Mouse (Mus musculus): ENCODE results near the gene Ptrh1. TPM values are rescaled to one million over a fixed set of nuclear protein-coding genes. Genes with fewer than 3 reads are reported as not detected.

Ptrh1 gene
- total RNA-seq, 2 experiments from 2014 or later, result 8.1 to 10.2 TPM

DNA sequence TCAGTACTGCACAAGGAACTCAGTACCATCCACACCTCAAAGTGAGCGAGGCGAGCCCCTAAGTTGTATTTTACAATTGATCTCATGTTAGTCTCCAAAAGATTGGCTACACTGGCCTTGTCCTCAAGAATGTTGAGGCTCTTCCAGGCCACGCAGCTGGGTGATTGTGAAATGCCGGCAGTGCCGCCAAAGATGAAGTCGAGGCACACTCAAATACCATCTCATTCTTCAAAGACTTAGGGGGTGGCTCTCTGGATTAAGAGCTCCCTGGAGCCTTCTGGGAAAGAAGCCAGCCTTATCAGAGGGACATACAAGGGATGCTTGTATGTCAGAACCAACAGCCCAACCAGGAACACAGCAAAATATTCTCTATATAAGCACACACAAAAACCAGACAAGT, 15.7 kb downstream of the Ptrh1 start:
- no peak for DNase-seq (ENCODE audit: low spot score in 2 of 2)

DNA sequence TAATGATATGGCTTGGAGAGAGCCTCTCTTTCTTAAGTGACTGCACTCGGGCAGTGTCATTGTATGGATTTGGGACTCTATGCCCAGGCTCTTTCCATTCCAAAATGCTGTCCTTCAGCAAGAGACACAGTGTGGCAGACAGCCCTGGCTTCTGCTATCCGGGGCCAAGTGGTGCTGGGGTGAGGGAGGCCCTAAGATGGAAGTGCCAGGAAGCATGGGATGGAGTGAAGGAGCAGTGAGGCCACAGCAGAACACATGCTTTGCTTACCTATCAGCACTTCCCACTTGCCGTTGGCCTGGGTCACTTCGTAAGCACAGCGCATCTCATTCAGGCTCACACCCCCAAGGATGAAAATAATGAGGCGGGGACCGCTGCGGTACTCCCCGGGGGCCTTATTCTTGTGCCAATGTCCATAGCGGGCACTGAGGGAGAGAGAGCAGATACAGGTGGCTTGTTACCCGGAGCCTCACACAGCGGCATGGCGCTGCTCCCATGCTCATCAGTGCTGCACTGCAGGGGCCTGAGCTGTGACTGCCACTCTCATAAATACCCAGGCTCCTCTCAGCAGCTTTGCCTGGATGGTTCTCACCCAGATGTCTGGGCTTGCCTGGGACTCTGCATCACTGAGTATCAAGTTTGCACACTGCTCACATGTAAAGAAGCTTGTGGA, 20.3 kb downstream of the Ptrh1 start:
- DNase-seq (ENCODE audit: low spot score in 2 of 2), result no peak

DNA sequence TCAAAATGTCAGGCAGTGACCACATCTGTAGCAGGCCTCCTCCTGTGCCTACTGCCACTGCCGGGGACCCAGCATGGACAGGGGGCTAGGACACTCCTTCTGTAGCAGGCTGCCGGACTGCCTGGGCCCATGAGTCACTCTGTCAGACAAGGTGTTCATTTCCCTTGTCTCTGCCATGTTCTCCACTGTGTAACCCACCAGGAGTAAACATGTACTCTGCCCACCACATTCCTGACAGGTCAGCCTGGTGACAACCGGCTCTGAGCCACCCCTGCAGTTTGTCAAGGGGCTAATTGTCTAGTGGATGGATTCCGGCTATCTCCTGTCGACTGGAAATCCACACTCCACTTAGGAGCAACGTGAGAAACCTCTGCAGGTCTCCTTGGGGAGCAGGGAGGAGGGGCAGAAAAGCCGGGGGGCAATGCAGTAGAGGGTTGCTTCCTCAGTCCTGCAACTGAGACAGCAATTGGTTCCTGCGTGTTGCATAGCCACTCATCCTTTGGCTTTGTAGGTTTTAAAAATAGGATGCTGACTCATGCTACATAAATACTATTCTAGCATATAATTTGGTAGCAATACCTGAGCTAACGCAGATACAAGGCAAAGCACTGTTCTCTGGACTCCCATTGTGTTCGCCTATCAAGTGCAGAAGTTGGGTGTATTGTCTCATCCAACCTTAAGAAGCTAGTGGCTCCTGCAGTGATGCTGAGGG, 22.8 kb downstream of the Ptrh1 start:
- DNase-seq (ENCODE audit: low spot score in 2 of 2), result no peak

DNA sequence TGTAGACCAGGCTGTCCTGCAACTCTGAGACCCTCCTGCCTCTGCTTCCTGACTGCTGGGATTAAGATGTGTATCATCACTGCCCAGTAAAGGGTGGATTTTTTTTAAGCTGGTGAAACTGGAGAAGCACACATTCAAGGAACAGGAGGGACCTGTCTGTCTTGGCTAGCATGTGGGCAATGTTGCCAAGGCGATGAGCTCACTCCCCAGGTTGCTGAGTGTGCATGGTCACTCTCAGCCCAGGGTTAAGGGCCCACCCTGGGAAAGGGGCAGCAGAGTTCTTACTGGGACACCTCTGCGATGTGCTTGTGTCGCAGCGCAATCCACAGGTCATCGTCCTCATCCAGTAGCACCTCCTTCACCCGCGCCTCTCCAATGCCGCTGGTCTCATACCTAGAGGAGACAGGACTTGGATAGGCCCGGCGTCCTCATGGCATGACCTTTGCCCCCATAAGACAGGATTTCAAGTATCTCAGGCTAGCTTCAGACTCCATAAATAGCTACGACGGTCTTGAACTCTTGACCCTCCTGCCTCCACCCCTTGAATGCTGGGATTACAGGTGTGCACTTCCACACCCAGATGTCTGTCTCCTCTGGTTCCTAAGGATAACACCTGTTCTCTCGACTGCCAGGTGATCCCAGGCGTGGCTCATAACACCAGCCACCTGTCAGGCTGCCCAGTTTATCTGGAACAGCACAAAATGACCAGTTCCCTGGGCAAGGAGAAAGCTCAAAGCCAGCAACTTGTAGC, 33.4 kb downstream of the Ptrh1 start:
- DNase-seq (ENCODE audit: low spot score in 2 of 2), result no peak

DNA sequence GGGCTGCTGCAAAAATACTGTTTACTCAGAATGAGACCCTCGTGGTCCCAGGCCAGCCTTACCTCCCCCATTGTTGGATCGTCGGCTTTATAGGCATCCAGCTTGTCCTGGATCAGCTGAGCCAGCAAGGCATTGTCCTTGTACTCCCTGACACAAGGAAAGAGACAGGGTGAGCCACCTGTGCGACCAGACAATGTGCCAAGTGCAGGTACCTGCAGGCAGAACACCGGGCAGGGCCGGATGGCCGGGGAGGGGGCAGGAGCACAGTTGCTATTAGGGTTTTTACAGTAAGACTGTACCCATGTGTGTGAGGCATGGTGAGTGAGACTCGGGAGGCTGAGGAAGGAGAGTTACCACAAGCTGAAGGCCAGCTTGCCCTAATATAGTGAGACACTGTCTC, 36.4 kb downstream of the Ptrh1 start:
- DNase-seq (ENCODE audit: low spot score in 2 of 2), result no peak

DNA sequence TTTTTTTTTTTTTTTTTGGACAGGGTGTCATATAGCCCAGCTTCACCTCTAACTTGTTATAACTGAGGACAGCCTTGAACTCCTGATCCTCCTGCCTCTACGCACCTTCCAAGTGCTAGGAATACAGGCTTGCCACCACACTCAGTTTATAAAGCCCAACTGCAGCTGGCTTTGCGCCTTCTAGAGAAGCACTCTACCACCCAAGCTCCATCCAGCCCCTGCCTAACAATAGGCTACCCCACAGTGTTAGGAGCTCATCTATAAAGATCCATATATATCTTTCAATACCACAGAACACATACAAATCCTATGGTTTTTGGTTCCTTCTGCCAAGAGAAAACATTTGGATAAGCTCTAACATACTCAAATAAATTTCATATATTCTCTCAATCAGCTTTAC, 40.9 kb downstream of the Ptrh1 start:
- no peak for DNase-seq (ENCODE audit: low spot score in 2 of 2)

DNA sequence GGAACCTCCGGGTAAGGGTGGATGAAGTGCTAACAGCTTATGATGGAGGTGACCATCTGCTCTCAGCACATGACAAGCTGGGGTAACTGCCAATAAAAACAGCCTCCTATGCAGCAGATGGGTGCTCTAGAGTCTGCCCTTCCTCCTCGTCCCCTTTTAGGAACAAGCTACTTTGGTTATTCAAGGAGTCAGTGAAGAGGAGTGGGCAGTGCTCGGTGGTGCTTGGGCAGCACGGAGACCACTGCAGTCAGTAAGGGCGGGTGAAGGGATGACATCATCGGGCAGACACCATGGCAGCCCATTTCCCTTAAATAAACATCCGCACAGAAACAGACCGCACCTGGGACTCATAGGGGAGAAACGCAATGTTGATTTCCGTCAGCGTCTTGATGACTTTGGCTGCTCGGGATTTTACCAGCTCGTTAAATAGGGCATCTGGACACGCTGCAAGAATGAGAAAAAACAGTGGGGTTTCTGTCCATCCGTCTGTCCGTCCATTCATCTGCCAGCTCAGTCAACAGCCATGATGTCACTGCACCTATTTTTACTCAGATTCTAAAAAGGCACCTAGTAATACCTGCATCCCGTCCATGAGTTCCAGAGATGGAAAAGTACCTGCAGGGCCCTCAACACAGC, 41.5 kb downstream of the Ptrh1 start:
- peak; percentile 68 to 77 for DNase-seq (ENCODE audit: low spot score in 2 of 2)

DNA sequence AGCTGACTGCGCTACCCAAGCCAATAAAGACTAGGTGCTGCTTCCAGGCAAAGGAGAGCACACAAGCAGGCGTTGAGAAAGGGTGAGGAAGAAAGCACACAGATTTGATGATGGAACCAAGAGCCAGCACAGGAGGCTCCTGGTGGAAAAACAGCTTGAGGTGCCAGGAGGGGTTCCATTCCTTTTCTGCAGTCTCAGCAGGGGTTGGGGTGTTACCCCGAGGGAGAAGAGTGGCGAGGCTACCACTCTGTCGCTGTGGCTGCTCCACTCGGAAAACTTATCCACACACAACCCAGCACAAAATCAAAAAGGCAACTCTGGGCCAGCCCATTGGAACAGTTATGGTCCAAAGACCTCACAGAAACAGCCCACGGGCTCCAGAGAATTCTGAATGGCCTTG, 42.0 kb downstream of the Ptrh1 start:
- DNase-seq (ENCODE audit: low spot score in 2 of 2), result no peak

DNA sequence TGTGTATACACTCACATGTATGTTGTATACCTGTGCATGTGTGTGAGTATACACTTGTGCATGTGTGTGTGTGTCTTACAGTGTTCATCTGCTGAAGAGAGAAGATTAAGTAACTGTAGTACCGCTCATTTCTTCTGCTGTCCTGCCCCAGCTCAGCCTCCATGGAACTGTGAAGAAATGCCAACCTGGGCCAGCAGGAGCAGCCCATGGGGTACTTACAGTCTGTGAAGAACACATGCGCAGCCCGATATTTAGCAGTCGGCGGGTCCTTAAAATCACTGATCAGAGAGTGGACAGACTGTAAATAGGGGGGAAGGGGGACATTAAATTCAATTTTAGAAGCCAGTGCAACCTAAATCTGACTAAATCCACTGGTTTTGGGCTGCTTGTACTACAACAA, 42.6 kb downstream of the Ptrh1 start:
- no peak for DNase-seq (ENCODE audit: low spot score in 2 of 2)

DNA sequence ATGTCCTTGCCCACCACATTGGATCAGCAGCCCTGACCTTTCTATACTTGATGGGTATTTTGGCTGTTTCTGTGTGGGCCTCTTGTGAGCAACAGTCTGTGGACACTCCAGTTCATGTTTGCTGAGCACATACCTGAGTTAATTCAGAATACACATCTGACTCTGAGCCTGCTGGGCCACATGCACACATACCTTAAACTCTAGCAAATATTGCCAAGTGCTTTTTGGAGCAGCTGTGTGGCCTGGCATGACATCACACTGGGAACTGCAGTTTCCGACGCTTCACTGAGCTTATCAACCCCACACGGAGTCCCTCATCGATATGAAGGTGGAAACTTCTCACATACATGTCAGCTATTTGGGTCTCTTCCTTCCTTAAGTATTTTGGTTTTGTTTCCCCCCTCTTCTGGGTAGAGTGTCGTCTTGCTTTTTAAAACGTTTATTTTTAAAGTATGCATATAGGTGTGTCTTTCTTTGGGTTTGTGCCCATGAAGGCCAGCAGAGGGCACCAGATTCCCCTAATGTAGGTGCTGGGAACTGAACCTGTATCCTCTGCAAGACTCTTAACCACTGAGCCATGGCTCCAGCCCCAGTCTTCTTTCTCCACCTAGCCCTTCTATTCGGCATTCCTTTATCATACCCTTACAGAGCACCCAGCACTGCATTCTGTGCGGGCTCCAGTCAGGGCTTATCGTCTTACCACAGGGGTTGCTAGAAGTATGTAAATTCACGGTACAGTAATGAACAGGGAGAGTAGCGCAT, 45.6 kb downstream of the Ptrh1 start:
- DNase-seq (ENCODE audit: low spot score in 2 of 2), result no peak

DNA sequence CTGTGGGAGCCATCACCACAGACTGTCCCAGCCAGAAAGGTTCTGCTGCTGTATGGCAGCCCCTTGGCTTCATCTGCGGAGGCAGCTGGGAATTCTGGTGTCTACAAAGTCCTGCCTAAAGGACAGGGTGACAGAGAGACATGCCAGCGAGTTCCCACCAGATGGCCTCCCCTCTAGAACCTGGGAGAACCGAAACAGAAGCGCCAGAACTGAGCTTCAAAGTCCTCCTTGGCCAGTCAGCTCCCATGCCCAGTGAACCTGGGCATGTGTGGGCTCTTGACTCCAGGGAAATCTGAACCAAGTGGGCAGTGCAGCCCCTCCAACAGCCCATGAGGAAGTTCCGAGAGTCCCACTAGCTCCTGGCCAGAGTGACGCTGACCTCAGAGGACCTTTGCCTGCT, 47.1 kb downstream of the Ptrh1 start:
- no peak for DNase-seq (ENCODE audit: low spot score in 2 of 2)

DNA sequence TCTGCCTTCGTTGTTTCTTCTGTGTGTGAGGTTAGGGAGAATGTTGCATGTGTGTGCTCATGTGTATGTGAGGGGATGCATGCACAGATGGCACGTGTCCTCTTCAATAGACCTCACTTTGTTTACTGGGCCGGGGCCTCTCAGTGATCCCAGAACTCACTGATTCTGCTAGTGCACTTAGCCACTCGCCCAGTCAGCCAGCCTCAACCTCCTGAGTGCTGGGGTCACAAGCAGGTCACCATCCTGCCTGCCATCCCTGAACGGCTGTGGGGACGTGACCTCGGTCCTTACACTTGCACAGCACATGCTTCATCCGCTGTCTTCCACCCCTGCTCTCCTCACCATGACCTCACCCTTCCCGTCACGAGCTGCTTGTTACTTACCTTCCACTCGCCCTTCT, 47.6 kb downstream of the Ptrh1 start:
- DNase-seq (ENCODE audit: low spot score in 2 of 2), result no peak

DNA sequence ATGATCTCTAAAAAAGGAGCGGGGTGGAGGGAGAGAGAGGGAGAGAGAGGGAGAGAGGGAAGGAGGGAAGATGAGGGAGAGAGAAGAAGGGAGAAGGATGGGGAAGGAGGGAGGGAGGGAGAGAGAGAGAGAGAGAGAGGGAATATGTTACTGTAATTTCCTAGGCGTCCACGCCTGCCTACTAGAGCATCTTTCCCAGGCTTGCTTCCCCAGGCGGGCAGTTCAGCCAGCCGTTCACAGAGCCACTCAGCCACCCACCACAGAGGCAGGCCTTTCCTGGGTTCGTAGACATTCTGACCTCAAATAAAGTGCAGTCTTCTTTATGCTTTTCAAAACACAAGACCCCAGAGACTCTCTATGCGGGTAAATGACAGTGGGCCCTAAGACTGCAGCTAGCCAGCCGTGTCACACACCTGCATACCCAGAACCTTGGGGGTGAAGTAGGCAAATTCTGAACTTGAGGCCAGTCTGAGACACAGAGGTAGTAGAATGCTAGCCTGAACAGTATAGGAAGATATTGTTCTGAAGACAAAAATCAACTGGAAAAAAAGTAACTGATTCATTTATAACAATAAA, 48.1 kb downstream of the Ptrh1 start:
- DNase-seq (ENCODE audit: low spot score in 2 of 2), result no peak

DNA sequence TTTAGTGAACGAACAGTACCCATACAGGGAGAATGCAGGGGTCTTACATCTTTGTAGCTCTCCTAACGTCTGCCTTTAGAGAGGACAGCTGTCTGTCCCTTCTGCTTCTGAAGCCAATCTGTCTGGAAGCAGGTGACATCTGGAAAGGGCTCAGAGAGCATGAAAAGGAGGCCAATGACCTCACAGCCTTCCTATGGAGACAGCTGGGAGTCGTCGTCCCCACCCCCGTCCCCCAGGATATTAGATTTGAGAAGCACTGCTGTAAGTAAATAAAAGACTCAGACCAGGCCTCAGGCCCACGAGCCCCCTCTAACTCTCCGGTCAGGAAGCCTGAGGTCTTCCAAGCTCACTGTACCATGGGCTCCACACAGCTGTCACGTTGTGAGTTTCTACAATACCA, 48.6 kb downstream of the Ptrh1 start:
- no peak for DNase-seq (ENCODE audit: low spot score in 2 of 2)

DNA sequence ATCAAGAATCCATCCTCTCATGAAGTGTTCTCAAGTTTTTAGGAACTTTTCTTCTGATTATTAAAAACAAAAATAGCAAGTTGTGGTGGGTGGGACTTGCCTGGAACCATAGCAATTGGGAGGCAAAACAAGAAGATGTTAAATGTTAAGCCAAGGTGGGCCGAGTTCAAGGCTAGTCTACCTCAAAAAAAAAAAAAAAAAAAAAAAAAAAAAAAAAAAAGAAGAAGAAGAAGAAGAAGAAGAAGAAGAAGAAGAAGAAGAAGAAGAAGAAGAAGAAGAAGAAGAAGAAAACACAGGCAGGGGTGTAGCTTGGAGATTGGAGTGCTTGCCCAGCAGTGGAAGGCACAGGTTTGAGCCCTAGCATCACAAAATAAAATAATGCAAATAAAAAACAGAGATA, 49.2 kb downstream of the Ptrh1 start:
- no peak for DNase-seq (ENCODE audit: low spot score in 2 of 2)

DNA sequence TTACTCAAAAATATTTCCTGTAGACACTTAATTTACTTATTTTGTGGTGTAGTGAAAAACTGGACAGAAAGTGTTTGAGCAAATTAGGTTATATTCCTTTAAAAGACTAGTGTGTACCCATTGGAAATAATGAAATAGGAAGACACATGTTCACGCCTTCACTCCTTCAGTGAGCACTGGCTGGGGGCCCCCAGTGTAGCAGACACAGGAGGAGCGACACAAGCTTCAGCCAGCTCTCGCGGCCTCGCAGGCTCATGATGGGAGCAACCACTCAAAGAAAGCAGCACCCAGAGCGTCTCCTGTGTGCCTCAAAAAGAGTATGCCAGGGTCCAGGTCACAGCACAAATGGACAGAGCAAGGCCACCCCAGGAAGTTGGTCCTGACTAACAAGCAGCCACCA, 50.2 kb downstream of the Ptrh1 start:
- DNase-seq (ENCODE audit: low spot score in 2 of 2), result no peak

Other genes starting within 250 kb of the Ptrh1 start
- gene Fam102a, start 240.5 kb upstream of the Ptrh1 start, total RNA-seq (2021), result 10 to 100 TPM; 67.3 to 68.4 TPM
- 10 to 100 TPM; 71.4 to 77.1 TPM for gene Dpm2, start 204.9 kb upstream of the Ptrh1 start, total RNA-seq (2021)
- gene Pip5kl1, start 201.0 kb upstream of the Ptrh1 start, total RNA-seq (2021), result 10 to 100 TPM in 1 of 2 experiments, 1 to 10 TPM in 1; 8.6 to 10.3 TPM
- gene 9430097D07Rik, start 200.1 kb upstream of the Ptrh1 start, total RNA-seq (2021), result under 1 TPM; 0.79 to 0.82 TPM
- gene St6galnac4, start 188.7 kb upstream of the Ptrh1 start, total RNA-seq (2021), result 10 to 100 TPM; 40.6 TPM
- 100 to 1,000 TPM; 113 to 130 TPM for gene St6galnac6, start 176.1 kb upstream of the Ptrh1 start, total RNA-seq (2021)
- 100 to 1,000 TPM; 151 to 160 TPM for gene Ak1, start 154.0 kb upstream of the Ptrh1 start, total RNA-seq (2021)
- gene Eng, start 129.2 kb upstream of the Ptrh1 start, total RNA-seq (2021), result 10 to 100 TPM; 18.4 to 19.9 TPM
- 1 to 10 TPM; 7.6 to 9.0 TPM for gene Fpgs, start 71.6 kb upstream of the Ptrh1 start, total RNA-seq (2021)
- 100 to 1,000 TPM; 128 to 133 TPM for gene Cdk9, start 62.7 kb upstream of the Ptrh1 start, total RNA-seq (2021)
- 10 to 100 TPM; 27.9 to 35.5 TPM for gene Sh2d3c, start 54.7 kb upstream of the Ptrh1 start, total RNA-seq (2021)
- 1 to 10 TPM; 2.2 to 2.8 TPM for gene 6330409D20Rik, start 34.8 kb upstream of the Ptrh1 start, total RNA-seq (2021)
- 10 to 100 TPM; 28.7 to 34.3 TPM for gene Tor2a, start 18.6 kb upstream of the Ptrh1 start, total RNA-seq (2021)
- 1 to 10 TPM in 1 of 2 experiments, under 1 TPM in 1; 0.88 to 1.0 TPM for gene Ttc16, start 153 bp upstream of the Ptrh1 start, total RNA-seq (2021)
- under 1 TPM; 0.28 to 0.33 TPM for gene Cfap157, start 8.6 kb downstream of the Ptrh1 start, total RNA-seq (2021)
- 1,000 to 10,000 TPM in 1 of 2 experiments, 100 to 1,000 TPM in 1; 951 to 1,006 TPM for gene Stxbp1, start 71.5 kb downstream of the Ptrh1 start, total RNA-seq (2021)
- 10 to 100 TPM; 29.6 to 35.3 TPM for gene Fam129b, start 100.3 kb downstream of the Ptrh1 start, total RNA-seq (2021)
- gene Rpl12, start 185.8 kb downstream of the Ptrh1 start, total RNA-seq (2021), result 100 to 1,000 TPM; 114 to 120 TPM
- gene Lrsam1, start 185.8 kb downstream of the Ptrh1 start, total RNA-seq (2021), result 10 to 100 TPM; 38.7 to 44.6 TPM
- gene Slc2a8, start 206.3 kb downstream of the Ptrh1 start, total RNA-seq (2021), result 10 to 100 TPM; 24.0 to 26.1 TPM